Mouse (Mus musculus) stomach, postnatal 0 days (tissue): Measurements from ENCODE around the gene Gpank1.

Experiments used
- CTCF ChIP-seq: IDR thresholded peaks from 2 replicates; pipeline ENCODE4 v1.5.1; 2016; ENCODE audit warnings: antibody characterized with exemption, low read depth, mild to moderate bottlenecking, moderate library complexity
- EP300 ChIP-seq: optimal IDR thresholded peaks from 2 replicates; pipeline ENCODE3; 2016; ENCODE audit warnings: antibody characterized with exemption

- no peak for TF ChIP-seq CTCF
- no peak for TF ChIP-seq EP300
These were observed 51.4 kb downstream of the Gpank1 start for GRCm38 (mm10) chr17:35172445-35173234.
